Mouse (Mus musculus): ENCODE measurements around the gene Cacna2d3.

Cacna2d3 gene

GRCm38 (mm10) chr14:29391489-29391888 is 330.2 kb downstream of the Cacna2d3 start:
- no peak for DNase-seq (ENCODE audit: low spot score)

DNA sequence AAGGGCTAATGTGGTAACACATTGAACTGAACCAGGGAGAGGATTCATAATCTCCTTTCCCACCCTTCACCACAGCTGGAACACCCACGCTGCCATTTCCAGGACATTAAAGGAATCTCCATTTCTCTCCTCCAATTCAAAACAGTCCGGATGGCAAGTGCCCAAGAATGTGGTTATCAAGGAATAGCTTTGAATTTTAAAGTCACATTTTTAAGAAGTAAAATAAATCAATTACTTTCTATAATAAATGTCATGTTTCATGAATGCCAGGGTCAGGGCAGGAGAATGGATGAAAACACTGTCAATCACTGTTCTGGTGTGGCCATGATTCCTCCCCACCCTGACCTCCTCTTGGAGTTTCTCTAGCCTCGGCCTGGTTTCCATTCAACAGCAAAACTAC is 333.9 kb downstream of the Cacna2d3 start:
- DNase-seq (ENCODE audit: low spot score) = no peak

DNA sequence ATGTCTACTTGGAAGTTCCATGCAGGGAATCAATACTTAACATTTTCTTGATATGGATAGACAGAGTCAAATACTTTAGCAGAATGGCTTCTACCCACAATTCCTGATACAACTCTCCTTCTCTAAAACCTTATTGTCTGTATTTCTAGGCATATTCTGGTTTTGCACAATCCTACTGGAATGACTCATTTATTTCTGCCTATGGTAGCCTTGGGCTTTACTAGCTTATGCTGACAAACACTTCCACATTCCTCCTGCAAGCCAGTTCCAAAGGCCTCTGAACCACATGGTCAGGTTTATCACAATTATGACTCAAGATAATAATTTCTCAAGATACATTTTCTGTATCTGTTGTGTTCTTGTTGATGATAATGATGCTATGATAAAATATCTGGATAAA is 336.2 kb downstream of the Cacna2d3 start:
- DNase-seq (ENCODE audit: low spot score) = no peak

GRCm38 (mm10) chr14:29382786-29383185 is 338.9 kb downstream of the Cacna2d3 start:
- no peak for DNase-seq (ENCODE audit: low spot score)

- DNase-seq (ENCODE audit: low spot score) = no peak
These were observed 354.8 kb downstream of the Cacna2d3 start for GRCm38 (mm10) chr14:29366911-29367310.

DNA sequence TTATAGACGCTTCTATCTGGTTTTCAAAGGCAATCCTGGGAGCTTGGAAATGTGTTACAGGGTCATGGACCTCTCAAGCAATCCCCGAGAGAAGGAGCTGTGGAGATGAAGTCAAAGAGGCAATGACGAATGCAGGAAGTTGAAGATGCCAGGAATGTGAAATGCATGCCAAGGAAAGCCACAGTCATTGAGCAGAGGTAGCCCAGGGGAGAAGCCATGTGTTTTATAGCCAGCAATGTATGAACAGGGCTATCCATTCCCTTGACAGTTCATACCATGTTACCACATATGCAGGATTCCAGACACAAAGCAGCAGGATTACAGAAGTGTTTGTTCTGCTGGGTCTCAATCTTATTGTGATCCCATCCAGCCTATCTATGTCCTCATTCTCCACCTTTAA is 359.2 kb downstream of the Cacna2d3 start:
- DNase-seq (ENCODE audit: low spot score) = no peak

DNA sequence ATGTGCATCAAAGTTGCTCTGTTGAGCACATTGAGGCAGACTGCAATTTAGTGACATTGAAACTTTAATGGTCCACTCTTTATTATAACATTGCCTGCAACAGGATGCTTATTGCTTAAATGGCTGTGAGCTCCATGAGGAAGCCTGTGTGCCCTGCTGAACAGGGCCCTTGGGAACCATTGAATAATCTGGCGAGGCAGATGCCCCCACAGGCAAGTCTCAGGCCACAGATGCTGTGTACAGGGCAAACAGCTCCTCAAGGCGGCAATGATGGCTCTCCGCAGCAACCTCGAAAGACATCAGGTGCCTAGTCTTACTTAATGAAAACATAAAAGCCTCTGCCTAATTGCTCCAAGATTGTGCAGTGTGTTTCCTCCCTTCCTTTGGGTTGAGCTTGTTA is 371.0 kb downstream of the Cacna2d3 start:
- DNase-seq (ENCODE audit: low spot score) = no peak

- DNase-seq (ENCODE audit: low spot score) = no peak
These were observed 380.1 kb downstream of the Cacna2d3 start for GRCm38 (mm10) chr14:29341581-29341980.

- no peak for DNase-seq (ENCODE audit: low spot score)
These were observed 380.9 kb downstream of the Cacna2d3 start for GRCm38 (mm10) chr14:29340728-29341127.

DNA sequence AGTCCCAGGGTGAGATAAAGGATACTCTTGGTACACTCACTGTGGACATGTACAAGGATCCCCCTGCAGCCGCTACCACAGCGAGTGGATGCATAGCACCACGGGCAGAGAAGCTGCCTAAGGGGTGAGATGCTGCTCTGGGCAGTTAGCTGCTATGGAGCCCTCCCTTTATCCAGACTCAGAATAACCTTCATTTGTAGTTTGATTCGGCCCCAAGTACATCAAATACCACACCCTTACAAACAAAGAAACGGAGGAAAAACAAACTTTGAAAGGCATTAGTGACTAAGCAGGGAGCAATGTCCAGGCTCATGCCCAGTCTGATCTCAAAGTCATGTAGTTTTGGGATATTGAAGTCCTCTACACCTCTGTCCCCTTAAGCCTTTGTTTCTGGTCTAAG is 386.8 kb downstream of the Cacna2d3 start:
- DNase-seq (ENCODE audit: low spot score) = no peak

DNA sequence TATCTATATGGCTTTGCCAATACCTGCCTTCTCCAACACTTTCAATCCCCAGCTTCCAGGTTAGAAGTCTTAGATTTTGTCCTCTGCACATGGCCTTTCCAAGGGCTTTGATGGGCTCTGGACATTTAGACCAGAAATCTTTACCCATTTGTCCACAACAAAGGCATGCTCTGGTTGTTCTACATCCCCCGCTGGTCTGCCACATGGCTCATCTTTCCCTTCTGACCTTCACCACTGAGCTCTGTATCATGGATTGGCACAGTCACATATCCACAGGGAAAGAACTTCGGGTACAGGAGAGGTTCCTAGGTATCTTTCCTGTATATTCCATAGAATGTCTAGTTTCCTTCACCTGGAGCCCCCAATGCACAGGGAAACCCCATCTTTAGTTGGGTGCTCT is 387.4 kb downstream of the Cacna2d3 start:
- DNase-seq (ENCODE audit: low spot score) = no peak

GRCm38 (mm10) chr14:29324430-29324782 is 397.3 kb downstream of the Cacna2d3 start:
- no peak for DNase-seq (ENCODE audit: low spot score)

DNA sequence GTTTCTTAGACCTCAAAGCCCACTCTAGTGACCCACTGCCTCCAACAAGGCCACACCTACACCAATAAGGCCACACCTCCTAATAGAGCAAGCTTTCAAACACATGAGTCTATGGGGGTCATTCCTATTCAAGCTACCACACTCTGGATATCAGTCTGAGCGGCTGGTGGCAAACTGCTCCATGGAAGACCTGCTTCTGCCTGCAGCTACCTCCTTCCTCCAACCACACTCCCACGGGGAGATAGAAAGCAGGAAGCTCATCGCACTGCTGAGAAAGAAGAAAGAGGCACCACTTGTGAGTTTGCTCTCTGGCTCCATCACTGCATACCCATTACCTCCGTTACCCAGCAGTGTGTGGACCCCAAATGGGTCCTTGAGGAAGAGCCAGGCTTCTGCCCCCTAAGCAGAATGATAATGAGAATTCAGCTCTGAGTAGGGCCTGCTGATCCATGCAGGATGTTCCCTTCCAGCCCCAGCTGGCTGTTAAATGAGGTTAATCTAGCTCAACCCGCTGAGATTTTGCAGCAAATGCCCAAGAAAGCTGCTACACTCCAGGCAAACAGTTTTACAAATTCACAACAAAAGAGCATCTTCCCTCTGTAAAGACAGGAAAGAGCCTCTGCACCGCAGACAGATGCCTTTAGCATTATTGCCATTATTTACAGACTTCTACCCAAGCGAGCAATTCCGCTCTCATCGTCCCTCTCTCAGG is 397.8 kb downstream of the Cacna2d3 start:
- no peak for DNase-seq (ENCODE audit: low spot score)

DNA sequence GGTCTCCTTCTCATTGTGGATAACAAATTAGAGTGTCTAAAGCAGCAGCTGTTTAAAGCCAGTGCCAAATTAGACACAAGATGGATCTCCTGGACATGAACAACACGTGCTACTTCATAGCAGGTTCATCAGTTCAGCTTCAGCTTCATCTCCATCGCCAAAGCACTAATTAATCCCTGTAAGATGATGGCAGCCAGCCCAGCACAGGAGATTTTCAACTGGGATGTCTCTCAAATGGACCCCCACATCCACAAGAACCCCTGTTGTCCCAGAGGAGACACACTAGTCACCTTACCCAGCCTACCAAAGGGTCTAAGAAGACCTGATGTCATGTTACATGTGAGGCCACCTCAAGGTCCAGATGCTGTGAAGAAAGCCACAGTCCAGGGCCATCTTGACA is 408.2 kb downstream of the Cacna2d3 start:
- DNase-seq (ENCODE audit: low spot score) = no peak

DNA sequence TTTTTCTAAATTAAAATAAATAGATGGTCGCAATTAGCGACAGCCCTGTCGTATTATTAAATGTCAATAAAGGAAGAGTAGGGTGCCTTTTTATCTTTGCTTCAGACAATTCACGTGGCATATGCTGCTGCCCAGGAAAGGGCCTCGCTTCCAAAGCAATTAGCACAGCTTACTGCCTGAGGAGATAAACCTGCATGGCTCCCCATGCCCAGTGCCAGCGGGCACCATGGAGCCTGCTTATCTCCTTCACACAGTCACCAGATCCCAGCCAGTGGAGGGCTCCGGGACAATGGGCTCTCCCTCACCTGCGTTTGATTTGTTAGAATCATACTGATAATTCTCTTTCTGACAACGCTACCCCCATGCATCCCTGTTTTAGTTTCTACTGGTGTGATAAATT is 416.0 kb downstream of the Cacna2d3 start:
- no peak for DNase-seq (ENCODE audit: low spot score)

GRCm38 (mm10) chr14:29296185-29296754 is 425.4 kb downstream of the Cacna2d3 start:
- DNase-seq (ENCODE audit: low spot score) = no peak

DNA sequence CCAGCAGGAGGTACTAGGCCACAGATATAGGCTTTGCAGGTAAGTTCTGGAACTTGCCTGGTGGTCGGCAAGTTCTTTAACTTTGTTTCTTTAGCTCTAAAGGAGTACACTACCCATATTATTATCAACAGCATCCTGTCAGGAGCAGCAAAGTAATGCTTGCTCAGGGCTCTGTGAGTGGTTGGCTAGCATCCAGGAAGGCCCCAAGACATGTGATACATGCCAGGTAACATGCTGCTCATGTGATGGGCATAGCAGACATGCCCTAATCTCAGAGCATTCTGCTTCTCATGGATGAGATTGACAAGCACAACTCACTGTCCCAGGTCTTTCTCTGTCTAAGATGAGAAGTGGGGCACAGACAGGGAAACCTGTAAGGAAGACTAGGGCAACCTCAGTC is 442.8 kb downstream of the Cacna2d3 start:
- no peak for DNase-seq (ENCODE audit: low spot score)

DNA sequence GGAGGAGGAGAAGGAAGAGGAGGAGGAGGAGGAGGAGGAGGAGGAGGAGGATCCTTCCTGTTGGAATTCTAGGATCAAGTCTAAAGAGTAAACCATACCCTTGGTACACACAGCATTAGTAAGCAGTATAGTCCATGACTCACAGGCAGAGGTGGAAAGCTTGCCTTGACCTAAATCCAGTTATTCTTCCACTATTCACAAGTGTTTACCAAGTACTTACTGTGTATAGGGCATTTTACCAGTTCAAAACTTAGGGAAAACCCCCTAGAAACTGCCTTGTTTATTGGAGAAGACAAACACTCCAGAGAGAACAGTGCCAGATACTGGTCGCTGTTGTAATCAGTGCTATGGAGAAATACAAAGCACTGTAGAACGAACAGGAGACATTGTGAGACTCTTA is 443.3 kb downstream of the Cacna2d3 start:
- no peak for DNase-seq (ENCODE audit: low spot score)

GRCm38 (mm10) chr14:29277701-29278100 is 444.0 kb downstream of the Cacna2d3 start:
- no peak for DNase-seq (ENCODE audit: low spot score)

- DNase-seq (ENCODE audit: low spot score) = no peak
These were observed 447.8 kb downstream of the Cacna2d3 start for GRCm38 (mm10) chr14:29273890-29274289.

- no peak for DNase-seq (ENCODE audit: low spot score)
These were observed 451.1 kb downstream of the Cacna2d3 start for GRCm38 (mm10) chr14:29270541-29270940.

DNA sequence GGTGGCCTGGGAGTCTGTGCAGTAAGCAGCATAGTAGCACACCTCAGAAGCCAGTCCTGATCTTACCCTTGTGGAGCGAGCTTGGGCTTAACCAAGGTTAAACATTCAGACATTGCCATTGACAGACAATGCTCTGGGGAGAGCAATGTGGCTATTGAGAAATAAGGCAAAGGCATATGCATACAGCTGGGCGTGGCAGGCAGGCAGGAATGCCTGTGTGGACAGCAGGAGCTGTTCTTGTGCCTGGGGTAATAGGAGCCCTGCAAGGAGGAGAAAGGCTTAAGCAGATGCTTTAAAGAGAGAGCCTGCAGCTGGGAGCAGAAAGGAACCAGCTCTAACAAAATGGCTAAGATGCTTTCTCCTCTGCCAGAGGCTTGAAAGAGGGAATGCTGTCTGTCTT is 451.8 kb downstream of the Cacna2d3 start:
- DNase-seq (ENCODE audit: low spot score) = no peak

DNA sequence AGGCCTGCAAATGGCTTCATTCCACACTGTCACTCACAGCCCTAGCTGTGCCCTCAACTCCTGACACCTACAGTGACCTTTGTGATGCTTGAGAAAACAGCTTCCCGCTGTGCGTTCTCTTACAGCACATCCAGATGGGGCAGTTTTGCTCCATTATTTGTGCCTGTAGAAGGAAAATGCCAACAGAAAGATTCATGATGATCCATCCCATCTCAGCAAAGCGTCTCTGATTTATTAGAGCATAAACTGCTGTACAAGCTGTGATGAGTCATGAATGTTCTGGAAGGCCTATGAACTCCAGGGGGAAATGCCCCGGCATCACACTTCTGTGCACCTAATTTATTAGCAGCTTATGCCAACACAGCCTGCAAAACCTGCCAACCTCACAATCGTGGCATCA is 453.1 kb downstream of the Cacna2d3 start:
- DNase-seq (ENCODE audit: low spot score) = no peak

GRCm38 (mm10) chr14:29267233-29267874 is 454.3 kb downstream of the Cacna2d3 start:
- no peak for DNase-seq (ENCODE audit: low spot score)

Measured in ovary, postnatal 14 days (tissue).